Mouse (Mus musculus) C2C12 (cell line): Measurements from ENCODE around the gene Nek6.

Experiments used
- CTCF ChIP-seq: IDR thresholded peaks from one replicate; pipeline ENCODE4 v1.5.1; 2011; ENCODE audit not compliant: control insufficient read depth, insufficient read depth, insufficient read length
- FOSL1 ChIP-seq: IDR thresholded peaks from one replicate; pipeline ENCODE4 v1.8.0; 2011; ENCODE audit warnings: mild to moderate bottlenecking, low read length; ENCODE audit not compliant: poor library complexity, insufficient read depth, severe bottlenecking
- MAX ChIP-seq: IDR thresholded peaks from one replicate; pipeline ENCODE4 v1.6.1; 2011; ENCODE audit warnings: mild to moderate bottlenecking, control low read depth
- MYOD1 ChIP-seq: IDR thresholded peaks from one replicate; pipeline ENCODE4 v1.6.1; 2011; ENCODE audit warnings: low read depth; ENCODE audit not compliant: control insufficient read depth, insufficient read length
- MYOG ChIP-seq: IDR thresholded peaks from one replicate; pipeline ENCODE4 v1.6.1; 2011; ENCODE audit not compliant: control insufficient read depth, insufficient read length; ENCODE audit errors: extremely low read depth
- USF1 ChIP-seq: IDR thresholded peaks from one replicate; pipeline ENCODE4 v1.6.1; 2011; ENCODE audit warnings: low read depth, mild to moderate bottlenecking, control low read depth, moderate library complexity

DNA sequence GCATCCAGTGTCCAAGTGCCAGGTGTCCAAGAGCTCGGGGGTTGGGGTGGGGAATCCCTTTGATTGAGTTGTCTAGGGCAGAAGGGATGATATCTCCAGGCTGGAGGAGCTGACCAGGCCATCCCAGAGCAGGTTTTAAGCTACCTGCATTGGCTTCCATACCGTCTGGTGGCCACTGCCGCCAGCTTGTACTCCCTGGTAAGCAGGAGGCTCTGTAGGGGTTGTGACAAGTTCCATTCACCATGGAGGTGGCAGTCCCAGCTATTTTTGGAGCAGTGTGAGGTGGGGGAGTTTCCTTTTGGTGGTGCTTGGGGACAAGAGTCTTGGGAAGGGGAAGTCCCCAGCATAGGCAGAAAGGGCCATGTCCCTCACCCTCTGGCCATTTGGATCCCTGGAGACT, 29.7 kb downstream of the Nek6 start:
- TF ChIP-seq CTCF (no peak), MAX (no peak), USF1 (no peak), MYOD1 (no peak), MYOG (no peak), FOSL1 (no peak)
